Mouse (Mus musculus) limb, embryonic 14.5 days (tissue): Measurements from ENCODE around the gene Smad3. TPM values are rescaled to one million over a fixed set of nuclear protein-coding genes. Genes with fewer than 3 reads are reported as not detected.

Source experiments
- ATAC-seq: fragments of 200-750 bp; cut with Nextera tagmentation; 2 replicates; pipeline ENCODE4 v1.8.0; 2017; ENCODE audit warnings: low read depth, moderate number of reproducible peaks, moderate TSS enrichment; ENCODE audit not compliant: low FRiP score
- DNase-seq: peaks from one replicate; pipeline ENCODE4 v3.0.0-alpha.2; 2015; ENCODE audit warnings: low spot score
- H3K27ac ChIP-seq: fragments of 300-500 bp; sonication (generic); replicated peaks from 2 replicates; pipeline ENCODE4 v1.5.1; 2014; ENCODE audit warnings: low read depth, mild to moderate bottlenecking, low read length, moderate library complexity, mixed read lengths
- H3K27me3 ChIP-seq: fragments of 300-500 bp; sonication (generic); 2 replicates; pipeline ENCODE4 v1.6.1; 2014; ENCODE audit warnings: low read length, mixed read lengths; ENCODE audit not compliant: control insufficient read depth, insufficient read depth
- H3K36me3 ChIP-seq: fragments of 300-500 bp; sonication (generic); 2 replicates; pipeline ENCODE4 v1.6.1; 2014; ENCODE audit warnings: mild to moderate bottlenecking, low read length, moderate library complexity, mixed read lengths; ENCODE audit not compliant: control insufficient read depth, insufficient read depth
- H3K4me1 ChIP-seq: fragments of 300-500 bp; sonication (generic); 2 replicates; pipeline ENCODE4 v1.6.1; 2014; ENCODE audit warnings: antibody characterized with exemption, low read length, mixed read lengths; ENCODE audit not compliant: control insufficient read depth, insufficient read depth
- H3K4me2 ChIP-seq: fragments of 300-500 bp; sonication (generic); replicated peaks from 2 replicates; pipeline ENCODE4 v1.6.1; 2014; ENCODE audit warnings: low read depth, mild to moderate bottlenecking, low read length, moderate library complexity; ENCODE audit not compliant: severe bottlenecking
- H3K4me3 ChIP-seq: fragments of 300-500 bp; sonication (generic); replicated peaks from 2 replicates; pipeline ENCODE4 v1.5.1; 2014; ENCODE audit warnings: low read length
- H3K9ac ChIP-seq: fragments of 300-500 bp; sonication (generic); 2 replicates; pipeline ENCODE4 v1.6.1; 2014; ENCODE audit warnings: mild to moderate bottlenecking, low read depth, low read length, moderate library complexity; ENCODE audit not compliant: severe bottlenecking
- H3K9me3 ChIP-seq: fragments of 300-500 bp; sonication (generic); 2 replicates; pipeline ENCODE4 v1.6.1; 2016; ENCODE audit warnings: low read length; ENCODE audit not compliant: control insufficient read depth
- POLR2A ChIP-seq: fragments of 200-500 bp; IDR thresholded peaks from 2 replicates; pipeline ENCODE4 v1.8.0; 2012; ENCODE audit warnings: inconsistent platforms, mild to moderate bottlenecking, moderate library complexity, borderline replicate concordance; ENCODE audit not compliant: insufficient read depth, insufficient read length; ENCODE audit errors: extremely low read depth
- WGBS: fragments of 180-500 bp; shearing (Covaris S2); extraction: QIAGEN DNeasy Blood & Tissue Kit; methylation state at CpG from one replicate; pipeline ENCODE4 v1.1.7; 2014; 5-methylcytosine and 5-hydroxymethylcytosine counted together
- polyA plus RNA-seq, 2 experiments: library from polyadenylated mRNA; depleted of rRNA in 1 of 2; stranded (reverse) in 1 of 2; unstranded in 1 of 2; fragments of >200 nt; fragmentation: Nextera tagmentation in 1 of 2; extraction: Ambion mirVana in 1 of 2; gene quantifications; 2 replicates each; pipeline versions ENCODE4 v1.2.1 to v1.2.3; 2012 to 2014

Gene Smad3
- polyA plus RNA-seq, 2 experiments = 25.1 to 50.9 TPM

- Histone ChIP-seq H3K27me3 (no peaks in the 10 kb centered on the region), H3K4me2 (no peak overlapping the region), H3K9me3 (0 out of 2 replicates have a peak, but pooled peaks cover 2% of the 10 kb centered on the region), H3K4me3 (no peak overlapping the region), H3K9ac (no peak overlapping the region), H3K27ac (0 out of 2 replicates have a peak overlapping the region, but pooled peaks have one; percentile 3), H3K36me3 (no peaks in the 10 kb centered on the region), H3K4me1 (peaks cover 11% of the 10 kb centered on the region)
- ATAC-seq (no peak), DNase-seq (no peak)
- no peak for TF ChIP-seq POLR2A
- WGBS = 30% methylated on average over 10 of the region's 10 CpGs
Observed at GRCm38 (mm10) chr9:63772452-63772851, 14.7 kb upstream of the Smad3 start.

GRCm38 (mm10) chr9:63771676-63772075 lies 13.9 kb upstream of the Smad3 start:
- no peak for DNase-seq
- Histone ChIP-seq H3K4me1 (peaks cover 11% of the 10 kb centered on the region), H3K4me3 (no peak overlapping the region), H3K27me3 (no peaks in the 10 kb centered on the region), H3K36me3 (no peaks in the 10 kb centered on the region), H3K27ac (no peak overlapping the region), H3K9ac (no peak overlapping the region), H3K9me3 (0 out of 2 replicates have a peak, but pooled peaks cover 2% of the 10 kb centered on the region), H3K4me2 (no peak overlapping the region)
- WGBS = 38% methylated on average over 5 of the region's 5 CpGs
- no peak for TF ChIP-seq POLR2A
- ATAC-seq = no peak

GRCm38 (mm10) chr9:63761367-63762094 lies 3.7 kb upstream of the Smad3 start:
- no peaks in the 10 kb centered on the region for H3K9me3 ChIP-seq
- WGBS = 92% methylated on average over 8 of the region's 8 CpGs
- TF ChIP-seq POLR2A = no peak

GRCm38 (mm10) chr9:63760783-63761182 lies 3.0 kb upstream of the Smad3 start:
- no peaks in the 10 kb centered on the region for H3K9me3 ChIP-seq
- no peak overlapping the region for H3K4me2 ChIP-seq
- no peak overlapping the region for H3K9ac ChIP-seq
- no peak for DNase-seq
- peaks cover 8% of the 10 kb centered on the region; the same call in 1 of the 2 replicates for H3K4me1 ChIP-seq
- H3K27ac ChIP-seq = no peak overlapping the region
- no peak for ATAC-seq
- no peak overlapping the region for H3K4me3 ChIP-seq
- 91% methylated on average over 7 of the region's 7 CpGs for WGBS
- no peaks in the 10 kb centered on the region for H3K27me3 ChIP-seq
- TF ChIP-seq POLR2A = no peak
- no peaks in the 10 kb centered on the region for H3K36me3 ChIP-seq

More at GRCm38 (mm10) chr9:63761367-63762094, 3.7 kb upstream of the Smad3 start:
- Histone ChIP-seq H3K4me2 (no peak overlapping the region), H3K27ac (no peak overlapping the region), H3K9ac (no peak overlapping the region), H3K27me3 (no peaks in the 10 kb centered on the region), H3K4me3 (no peak overlapping the region), H3K36me3 (no peaks in the 10 kb centered on the region), H3K4me1 (0 out of 2 replicates have a peak, but pooled peaks cover 2% of the 10 kb centered on the region)
- no peak for DNase-seq
- no peak for ATAC-seq

- 82% methylated on average over 7 of the region's 7 CpGs for WGBS
- H3K4me3 ChIP-seq = no peak overlapping the region
- no peak overlapping the region for H3K27ac ChIP-seq
- H3K4me1 ChIP-seq = peaks cover 15% of the 10 kb centered on the region
- DNase-seq (no peak), ATAC-seq (no peak)
- no peaks in the 10 kb centered on the region for H3K27me3 ChIP-seq
- H3K9ac ChIP-seq = no peak overlapping the region
- H3K9me3 ChIP-seq = no peaks in the 10 kb centered on the region
- H3K36me3 ChIP-seq = no peaks in the 10 kb centered on the region
- no peak for TF ChIP-seq POLR2A
- no peak overlapping the region for H3K4me2 ChIP-seq
Observed at GRCm38 (mm10) chr9:63759973-63760722, 2.4 kb upstream of the Smad3 start.
